Mouse (Mus musculus): Measurements from ENCODE around the gene Rdx.

The Rdx gene

DNA sequence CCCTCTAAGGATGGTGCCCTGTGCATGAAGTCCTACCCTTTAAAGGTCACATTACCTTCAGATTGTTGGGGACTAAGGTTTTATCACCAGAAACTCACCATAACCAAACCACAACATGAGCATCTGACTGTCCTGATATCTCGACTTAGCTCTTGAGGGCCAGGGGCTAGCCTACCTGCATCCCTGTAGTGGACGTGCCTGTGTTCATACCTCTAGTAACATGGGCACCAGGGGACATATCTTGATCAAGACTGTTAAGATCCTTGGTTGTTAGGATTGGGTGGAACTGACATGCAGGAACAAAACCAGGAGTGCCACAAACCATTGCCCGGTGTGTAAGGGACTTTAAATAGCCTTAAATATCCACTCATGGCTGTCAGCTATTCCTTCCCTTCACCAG is 60.2 kb downstream of the Rdx start:
- in situ Hi-C loops (cut with MboI, MseI) = loop anchor here (10.0 kb wide), 2 partner anchors 342 to 1002 kb away; partner anchors contain the start of genes 4833427G06Rik and Arhgap20

GRCm38 (mm10) chr9:52110738-52111137 is 63.8 kb downstream of the Rdx start:
- in situ Hi-C loops (cut with MboI, MseI) = no loop called here

GRCm38 (mm10) chr9:52113091-52113490 is 66.1 kb downstream of the Rdx start:
- in situ Hi-C loops (cut with MboI, MseI) = no loop called here

- in situ Hi-C loops (cut with MboI, MseI) = no loop called here
Measured at GRCm38 (mm10) chr9:52119212-52119611, 72.2 kb downstream of the Rdx start.

GRCm38 (mm10) chr9:52125225-52125624 is 78.3 kb downstream of the Rdx start:
- in situ Hi-C loops (cut with MboI, MseI) = no loop called here

DNA sequence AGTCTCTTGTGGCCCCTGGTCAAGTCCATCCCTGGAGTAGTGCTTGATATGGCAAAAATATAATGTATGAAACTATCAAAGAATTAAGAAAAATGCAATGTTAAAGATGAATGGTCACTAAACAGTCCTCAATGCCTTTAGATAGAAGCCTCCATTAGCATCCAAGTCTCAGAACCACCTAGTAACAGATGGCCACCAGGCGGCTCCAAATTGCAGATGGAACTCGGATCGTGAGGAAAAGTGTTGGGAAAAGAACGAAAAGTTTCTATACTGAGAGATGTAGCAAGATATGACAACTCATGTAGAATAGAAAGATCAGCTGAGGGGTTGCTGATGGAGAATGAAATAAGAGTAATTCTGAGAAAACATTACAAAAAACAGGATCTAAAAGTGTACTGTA is 83.4 kb downstream of the Rdx start:
- in situ Hi-C loops (cut with MboI, MseI) = loop anchor here (5.0 kb wide), 1 partner anchor 157 kb away; no protein-coding TSS in a partner anchor

DNA sequence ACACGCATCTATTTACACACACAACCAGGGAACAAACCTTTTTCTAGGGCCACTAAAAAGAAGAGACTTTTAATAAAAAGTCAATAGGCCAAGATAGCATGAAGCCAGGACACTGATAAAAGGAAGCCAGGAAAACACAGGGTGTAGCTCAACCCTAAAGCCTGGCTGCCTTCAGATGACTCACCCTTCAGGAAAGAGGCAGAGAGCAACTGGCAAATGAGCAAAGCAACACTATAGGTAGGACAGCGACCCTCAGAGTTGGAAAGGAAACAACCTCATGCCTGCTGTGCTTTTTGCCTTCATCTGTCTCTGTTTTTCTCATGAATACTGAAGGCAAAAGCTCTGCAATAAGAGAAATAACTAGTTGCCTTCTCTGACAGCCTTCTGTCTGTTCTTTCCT is 85.8 kb downstream of the Rdx start:
- in situ Hi-C loops (cut with MboI, MseI) = loop anchor here (5.0 kb wide), 1 partner anchor 155 kb away; no protein-coding TSS in a partner anchor
